Mouse (Mus musculus) monocyte, adult 2 months (primary cell): ENCODE measurements around the gene Tm4sf20.

Source experiments
- DNase-seq, 2 experiments: peaks; one replicate each; pipeline ENCODE4 v3.0.0; 2022; ENCODE audit warnings: low spot score in 2 of 2, low read depth in 1 of 2

Tm4sf20 gene

DNA sequence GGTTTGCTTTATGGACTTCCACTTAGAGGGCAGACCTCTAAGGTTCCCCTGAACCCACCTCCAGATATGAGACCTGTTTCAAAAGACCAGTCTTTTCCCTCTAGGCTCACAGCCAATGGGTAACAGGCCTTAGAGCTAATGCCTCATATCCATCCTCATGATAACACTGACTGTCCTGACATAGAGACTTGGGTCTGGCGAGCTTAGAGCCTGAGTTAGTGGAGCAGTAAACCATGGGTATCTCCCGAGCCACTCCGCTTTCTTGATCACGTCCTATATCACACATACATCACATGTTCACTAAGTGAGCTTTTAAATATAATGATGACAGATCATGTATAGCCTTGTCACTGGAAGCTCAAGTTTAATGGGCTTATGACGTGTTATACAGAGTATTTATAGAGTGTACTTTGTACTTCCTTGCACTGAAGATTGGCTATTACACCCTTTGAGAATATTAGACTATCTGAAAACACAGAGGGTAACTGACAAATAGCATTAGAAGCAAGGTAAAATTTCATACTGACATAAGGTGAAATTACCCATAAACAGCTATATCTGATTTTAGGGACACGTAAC, 11.2 kb upstream of the Tm4sf20 start:
- no peak for DNase-seq

DNA sequence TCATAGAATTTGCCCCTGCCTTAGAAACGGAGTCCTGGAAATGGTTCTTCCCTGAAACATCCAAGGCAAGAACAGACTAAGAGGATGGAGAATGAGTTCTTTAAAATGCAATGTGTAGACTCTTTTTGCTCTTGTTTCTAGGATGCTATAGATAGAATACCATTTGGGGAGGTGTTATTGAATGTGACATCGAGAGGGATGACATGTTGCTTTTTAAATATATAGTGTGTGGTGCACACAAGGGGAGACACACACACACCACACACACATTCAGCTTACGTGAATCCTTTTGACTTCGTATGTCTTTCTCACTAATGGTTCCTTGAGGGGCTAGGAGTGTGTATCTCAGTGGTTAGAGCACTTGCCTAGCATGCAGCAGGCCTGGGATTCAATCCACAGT, 7.0 kb upstream of the Tm4sf20 start:
- no peak for DNase-seq

DNA sequence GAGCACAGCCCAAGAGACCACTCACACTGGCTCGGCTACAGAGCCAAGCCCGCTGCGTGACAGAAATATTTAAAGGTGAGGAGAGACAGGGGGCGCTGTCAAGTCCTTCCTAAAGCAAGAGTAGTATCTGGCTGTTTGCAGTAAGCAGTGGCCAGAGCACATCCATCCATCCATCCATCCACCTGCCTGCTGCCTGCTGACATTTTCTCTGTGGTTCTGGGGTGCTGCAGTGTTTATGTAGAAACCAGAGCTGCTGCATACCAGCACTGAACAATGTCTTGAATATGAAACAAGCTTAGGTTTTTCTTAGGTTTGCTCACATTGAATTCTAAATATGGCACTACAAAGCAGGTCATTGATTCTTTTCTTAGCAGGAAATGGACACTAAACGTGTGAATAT, 4.9 kb upstream of the Tm4sf20 start:
- no peak for DNase-seq

DNA sequence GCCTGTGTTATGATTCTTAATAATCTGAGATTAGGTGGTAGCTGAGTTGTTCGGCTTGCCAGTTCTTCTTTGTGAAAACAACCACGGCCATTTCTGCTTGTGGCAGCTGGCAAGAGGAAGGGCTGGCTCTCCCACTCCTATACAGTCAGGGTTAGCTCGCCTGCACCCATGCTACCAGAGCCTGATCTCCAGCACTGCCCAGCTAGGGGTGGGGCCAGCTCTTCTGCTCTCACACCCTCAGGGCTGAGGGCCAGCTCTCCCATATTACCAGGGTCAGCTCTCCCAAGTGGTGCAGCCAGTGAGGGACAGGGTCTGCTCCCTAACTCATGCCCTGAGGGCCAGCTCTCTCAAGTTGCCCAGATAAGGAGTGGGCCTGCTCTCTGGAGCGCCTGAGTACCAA, 4.2 kb upstream of the Tm4sf20 start:
- DNase-seq, result no peak

DNA sequence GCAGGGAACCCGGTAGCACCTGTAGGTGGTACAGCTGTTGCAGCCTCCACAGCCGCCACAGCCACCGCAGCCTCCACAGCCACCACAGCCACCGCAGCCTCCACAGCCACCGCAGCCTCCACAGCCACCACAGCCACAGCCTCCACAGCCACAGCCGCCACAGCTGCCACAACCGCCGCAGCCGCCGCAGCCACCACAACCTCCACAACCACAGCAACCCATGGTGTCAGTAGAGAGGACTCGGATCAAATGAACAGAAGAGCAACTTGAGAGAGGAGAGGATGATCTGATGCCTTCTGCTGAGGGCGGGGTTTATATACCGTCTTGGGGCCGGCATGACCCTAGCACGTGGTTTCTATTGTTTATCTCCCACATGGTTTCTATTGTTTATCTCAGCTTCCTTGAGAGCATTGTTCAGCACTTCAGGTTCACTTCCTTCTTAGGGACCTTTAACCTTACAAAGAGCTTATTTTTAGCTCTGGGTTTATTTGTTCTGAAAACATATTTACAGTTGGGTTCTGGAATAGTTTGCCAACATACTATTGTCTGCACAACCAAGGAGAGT, 2.8 kb upstream of the Tm4sf20 start, which contains the start of gene Gm47791:
Gene Gm47791, minus strand, starts transcription at position 222 of the 565 bp plus-strand sequence.
- DNase-seq, result no peak

DNA sequence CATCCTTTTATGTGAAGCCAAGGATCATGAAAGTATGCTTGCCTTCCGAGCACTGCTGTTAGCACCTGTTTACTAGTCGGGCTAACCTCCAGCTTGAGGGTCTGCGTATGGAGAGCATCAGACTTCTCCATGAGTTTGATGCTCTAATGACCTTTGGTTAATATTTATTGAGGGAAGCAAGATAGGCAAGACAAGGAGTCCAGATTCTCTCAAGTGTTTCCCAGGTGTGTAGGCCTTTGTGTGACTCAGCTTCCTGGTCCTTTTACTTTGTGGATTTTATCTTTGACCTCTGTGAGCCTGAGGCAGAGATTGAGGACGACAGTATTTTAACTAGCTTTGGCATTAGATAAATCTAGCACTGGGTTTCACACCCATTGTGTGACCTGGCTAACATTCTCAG, 1.6 kb downstream of the Tm4sf20 start:
- no peak for DNase-seq

DNA sequence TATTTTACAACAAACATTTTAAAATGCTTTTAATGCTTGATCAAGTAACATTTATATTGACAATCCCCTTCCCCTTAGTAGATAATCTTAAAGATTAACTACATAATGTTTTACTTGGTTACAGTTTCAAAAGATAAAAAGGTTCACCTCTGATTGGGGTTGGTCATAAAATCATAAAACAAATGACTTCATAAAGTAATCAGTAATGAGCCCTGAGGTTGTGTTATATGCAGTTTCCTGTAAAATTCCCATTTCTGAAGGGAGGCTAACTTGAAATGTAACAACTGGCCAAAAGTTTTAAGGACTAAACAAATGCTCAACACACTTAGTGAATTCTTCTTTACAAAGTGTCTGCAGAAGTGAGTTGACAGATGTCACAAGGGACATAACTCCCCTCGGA, 2.0 kb downstream of the Tm4sf20 start:
- no peak for DNase-seq

DNA sequence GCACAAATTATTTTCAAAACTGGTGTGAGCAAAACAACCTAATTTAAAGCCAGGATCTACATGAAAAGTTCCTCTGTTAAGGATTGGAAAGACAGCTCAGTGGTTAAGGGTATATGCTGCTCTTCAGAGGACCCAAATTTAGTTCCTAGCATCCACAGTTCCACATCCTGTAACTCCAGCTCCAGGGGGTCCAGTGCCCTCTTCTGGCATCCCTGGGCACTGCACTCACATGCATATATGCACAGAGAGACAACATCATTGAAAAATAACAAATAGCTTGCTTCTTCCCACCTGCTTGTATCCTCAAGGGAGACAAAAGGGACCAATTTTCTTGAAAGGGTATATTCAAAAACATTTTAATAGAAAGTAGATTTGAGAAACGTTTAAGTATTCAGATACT, 6.0 kb downstream of the Tm4sf20 start:
- no peak for DNase-seq

DNA sequence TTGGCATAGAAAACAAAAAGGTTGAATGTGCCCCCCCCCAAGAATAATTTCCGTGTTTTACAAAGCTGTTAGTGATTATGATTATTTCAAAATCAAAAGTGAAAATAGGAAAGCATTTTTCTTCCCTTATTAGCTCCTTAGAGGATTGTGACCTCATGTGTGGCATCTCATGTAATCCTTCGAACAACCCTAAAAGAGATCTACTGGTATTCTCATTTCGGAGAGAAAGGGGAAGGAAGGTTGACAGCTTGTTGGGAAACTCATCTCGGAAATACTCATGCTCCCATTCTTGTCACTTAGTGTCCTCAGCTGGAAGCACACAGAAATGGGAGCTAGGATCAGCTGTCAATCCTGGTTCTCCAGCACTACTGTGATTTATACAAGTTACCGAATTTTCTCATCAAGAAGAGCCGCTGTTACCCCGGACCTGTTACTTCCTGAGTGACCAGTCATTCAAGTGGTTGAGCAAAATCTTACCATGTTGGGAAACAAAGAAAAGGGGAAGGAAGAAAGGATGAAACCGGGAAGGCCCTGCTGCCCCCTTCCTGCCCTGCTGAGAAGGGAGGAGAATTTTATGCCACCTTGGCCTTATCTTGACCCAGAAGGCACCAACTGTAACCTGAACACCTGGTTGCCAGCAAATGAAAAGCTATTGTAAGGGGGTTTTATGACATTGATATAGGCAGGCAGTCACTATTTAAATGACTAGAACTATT, 6.6 kb downstream of the Tm4sf20 start:
- DNase-seq, result peak; percentile 2 to 16

DNA sequence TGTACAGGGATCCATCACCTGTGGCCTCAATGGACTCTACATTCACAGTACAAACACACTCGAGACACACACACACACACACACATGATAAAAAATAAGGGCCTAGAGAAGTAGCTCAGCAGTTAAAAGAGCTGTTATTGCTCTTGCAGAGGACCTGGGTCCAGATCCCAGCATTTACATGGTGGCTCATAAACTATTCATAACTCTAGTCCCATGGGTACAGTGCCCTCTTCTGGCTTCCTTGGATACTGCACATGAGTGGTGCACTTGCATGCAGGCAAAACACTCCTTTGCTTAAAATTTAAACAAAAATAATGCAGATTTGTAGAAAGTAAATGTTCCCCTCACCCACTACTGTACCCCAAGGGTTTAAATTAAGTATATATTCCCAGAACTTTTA, 8.7 kb downstream of the Tm4sf20 start:
- no peak for DNase-seq

DNA sequence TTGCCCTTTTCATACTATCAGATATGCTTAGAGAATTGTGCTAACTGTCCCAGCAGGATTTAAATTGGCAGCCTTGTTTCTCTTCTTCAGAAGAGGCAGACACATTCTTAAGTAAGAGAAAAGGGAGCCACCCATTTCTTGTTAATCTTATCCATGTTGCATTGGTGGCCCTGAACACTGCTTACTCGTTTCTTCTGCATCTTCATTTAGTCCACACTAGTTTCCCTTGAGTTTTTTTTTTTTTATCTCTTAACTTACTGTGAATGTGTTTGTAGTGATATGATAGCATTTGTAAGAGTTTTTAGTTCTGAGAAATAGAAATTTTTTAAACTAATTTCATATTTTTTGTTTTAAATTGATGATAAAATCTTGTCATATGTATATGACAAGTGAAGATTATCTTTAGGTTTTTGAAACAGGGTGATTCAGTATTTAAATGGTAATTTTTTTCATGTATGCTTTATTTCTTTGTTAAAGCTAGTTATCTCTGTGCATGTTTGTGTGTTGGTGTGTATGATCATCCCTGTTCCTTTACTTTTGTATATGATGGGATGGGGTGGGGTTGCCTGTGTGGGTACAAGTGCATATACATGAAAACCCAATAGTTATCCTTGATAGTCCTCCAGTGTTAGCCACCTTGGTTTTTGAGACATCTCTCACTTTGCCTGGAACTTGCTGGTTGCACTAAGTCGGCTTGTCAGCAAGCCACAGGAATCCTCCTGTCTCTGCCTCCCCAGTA, 20.4 kb downstream of the Tm4sf20 start:
- DNase-seq, result no peak

DNA sequence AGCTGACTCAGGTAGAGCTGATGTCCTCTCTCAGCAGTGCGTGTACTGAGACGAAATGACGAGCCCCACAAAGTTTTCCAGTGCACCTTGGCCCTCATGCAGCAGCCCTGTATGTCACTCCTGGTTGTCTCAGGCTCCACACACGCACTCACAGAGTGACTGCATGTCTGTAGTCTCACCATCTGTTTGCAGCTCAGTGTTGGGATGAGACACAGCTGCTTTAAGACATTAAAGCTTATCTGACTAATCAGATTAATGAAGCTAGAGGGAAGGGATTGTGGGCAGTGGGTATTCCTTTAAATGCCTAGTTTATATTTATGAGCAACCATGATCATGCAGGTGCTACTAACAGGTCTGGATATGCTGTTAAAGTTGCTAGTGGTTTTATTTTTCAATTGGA, 21.9 kb downstream of the Tm4sf20 start:
- no peak for DNase-seq

DNA sequence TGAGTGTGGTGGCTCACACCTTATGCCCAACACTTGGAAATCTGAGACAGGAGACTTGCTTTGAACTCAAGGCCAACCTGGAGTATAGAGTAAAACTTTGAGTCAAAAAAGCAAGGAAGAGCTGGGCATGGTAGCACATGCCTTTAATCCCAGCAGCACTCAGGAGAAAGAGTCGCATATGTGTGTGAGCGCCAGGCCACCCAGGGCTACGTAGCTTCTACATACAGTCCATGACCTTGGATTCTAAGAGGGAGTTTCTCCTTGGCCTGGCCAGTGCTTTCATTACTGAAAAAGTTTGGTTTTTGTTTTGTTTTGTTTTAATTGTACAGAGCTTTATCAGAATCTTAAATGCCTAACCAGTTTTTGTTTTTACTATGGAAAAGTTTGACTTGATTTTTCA, 24.3 kb downstream of the Tm4sf20 start:
- no peak for DNase-seq

DNA sequence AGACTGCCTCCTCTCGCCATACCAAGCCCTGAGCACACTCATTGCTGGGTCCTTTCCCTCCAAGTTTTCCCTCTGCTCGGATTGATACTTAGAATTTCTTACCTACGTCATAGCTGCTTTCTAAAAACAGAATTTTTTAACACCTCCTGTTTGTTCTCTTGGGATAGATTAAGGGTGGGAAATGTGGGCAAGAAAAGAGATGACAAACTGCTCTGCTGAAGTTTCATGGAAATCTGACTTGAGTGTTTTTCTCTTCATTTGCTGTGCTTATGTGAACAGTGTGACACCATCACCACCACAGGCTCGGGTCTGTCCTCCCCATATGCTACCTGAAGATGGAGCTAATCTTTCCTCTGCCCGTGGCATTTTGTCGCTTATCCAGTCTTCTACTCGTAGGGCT, 26.7 kb downstream of the Tm4sf20 start:
- no peak for DNase-seq

DNA sequence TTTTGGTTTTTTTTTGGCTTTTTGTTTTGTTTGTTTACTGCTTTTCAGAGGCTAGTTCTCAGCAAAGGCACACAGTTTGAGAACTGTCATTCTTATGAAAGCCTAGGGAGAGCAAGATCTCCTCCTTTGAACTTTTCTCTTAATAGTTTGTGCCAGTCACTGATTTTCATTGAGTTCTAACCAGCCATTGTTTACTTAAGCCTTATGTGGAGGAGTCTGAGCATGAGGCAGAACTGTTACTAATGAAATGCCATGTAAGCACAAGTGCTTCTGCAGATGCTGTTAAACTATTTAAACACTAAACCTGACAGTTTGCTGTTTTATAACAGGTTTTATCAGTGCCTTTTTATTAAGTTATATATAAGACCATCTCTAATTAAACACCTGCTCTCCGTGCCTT, 30.2 kb downstream of the Tm4sf20 start:
- DNase-seq, result no peak

DNA sequence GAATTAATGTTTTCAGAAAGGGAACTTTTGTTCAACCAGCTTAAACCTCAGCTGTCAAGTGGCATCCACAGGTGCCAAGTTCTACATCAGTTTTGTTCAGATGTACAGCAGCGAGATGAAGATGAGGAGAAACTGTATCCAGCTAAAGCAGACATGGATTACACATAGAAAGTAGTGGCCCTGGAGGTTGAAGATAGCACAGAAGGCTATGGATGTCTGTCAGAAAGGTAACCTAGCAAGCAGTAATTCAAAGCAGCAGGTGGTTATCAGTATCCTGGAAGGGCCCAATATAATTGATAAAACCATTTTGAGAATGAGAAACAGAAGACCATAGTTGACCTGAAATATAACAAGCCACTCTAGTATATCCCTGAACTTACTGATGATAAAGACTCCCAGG, 34.9 kb downstream of the Tm4sf20 start:
- DNase-seq, result no peak

DNA sequence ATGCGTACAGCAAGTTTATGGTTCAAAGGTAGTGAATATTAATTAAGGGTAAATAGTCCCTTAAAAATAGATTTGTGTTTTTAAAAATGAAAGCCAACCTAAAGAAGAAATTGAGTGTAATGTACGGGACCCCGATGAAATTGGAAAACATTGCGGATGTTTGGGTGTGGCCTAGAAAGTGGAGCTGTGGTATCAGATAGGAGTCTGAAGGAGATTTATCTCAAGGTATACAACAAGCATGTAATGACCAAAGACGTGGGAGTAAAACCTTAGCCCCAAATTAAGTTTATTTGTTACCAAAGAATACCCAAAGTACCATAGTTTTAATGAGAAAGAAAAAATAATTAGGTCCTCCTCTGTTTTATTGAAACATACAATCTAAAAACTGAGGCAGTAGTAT, 41.8 kb downstream of the Tm4sf20 start:
- DNase-seq, result no peak

DNA sequence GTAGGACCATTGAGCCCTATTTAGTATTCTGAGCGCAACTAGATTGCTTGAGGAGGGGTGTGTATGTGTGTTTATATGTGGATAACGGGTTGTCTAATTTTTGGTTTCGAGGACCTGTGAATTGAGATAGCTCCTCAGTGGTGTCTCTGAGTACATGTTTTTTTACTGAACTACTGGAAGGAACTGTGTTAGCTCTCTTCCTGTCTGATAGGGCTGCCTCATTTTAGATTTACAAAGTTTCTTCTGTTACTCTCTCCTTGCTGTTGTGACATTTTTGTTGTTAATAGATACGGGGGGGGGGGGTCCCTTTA, 42.4 kb downstream of the Tm4sf20 start:
- no peak for DNase-seq

DNA sequence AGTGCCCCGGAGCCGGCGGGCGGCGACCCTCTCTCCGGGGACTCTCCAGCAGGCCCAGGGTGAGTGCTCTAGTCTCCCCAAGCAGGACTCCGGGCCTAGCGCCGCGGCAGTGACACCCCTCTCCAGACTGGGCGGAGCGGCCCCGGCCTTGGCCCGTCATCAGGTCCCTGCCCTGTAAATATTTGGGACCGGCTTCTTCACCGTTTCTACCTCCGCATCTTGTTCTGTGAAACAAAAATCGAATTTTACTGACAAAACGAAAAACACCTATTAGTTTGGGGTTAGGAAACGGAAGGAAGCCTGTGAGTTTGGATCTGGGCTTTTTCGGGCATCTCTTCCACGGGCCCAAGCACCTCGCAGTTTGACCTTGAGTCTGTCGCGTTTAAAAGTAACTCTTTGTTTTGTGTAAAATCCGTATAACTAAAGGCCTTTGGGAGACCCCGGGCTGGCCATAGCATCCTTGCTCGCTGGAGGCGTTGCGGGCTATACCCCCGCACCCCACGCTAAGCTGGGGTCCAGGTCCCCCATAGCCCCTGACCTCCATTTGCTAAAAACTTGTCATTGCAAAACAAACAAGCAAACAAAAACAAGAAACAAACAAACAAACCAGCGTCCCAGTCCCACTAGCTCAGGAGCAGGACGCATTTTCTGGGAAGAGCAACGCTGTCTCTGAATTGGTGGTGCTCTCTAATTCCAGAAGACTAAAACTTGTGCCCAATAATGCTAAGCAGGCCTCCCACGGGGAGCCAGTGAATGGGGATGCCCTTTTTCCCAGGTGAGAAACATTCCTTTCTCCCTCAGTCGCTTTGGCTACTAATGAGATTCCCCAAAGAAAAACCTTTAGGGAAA, 43.0 kb downstream of the Tm4sf20 start:
- DNase-seq, result no peak

DNA sequence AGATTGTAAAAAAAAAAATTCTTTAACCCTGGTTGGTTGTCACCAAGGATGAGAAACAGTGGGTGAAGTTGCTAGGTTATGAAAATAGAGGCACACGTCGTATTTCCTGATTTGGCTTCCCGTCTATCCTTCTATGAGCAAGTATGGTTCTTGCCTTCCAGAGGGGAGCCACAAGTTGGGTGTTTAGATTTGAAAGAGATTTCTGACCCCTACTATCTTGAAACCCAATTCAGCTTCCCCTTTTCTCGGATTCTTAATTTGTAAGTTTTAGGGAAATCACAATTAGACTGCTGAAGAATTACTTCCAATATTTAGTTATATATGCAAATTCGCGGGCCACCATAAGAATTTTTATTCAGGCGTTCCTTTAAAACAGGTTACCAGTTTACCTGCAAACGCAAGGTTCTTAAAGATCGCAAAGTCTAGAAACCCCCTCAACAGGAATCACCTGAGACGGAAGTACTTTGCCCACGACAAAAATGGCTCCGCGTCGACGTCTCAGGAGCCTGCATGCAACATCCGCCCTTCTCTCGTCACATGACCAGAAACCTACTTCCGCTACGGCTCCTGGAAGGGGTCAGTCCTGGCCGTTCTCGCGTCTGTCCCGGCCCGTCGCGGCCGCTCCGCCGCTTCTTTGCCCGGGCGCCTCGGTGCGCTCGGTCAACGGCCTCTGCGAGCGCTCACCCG, 43.8 kb downstream of the Tm4sf20 start, which contains the start of gene Mff:
Gene Mff, plus strand, starts transcription at position 552 of the 687 bp plus-strand sequence.
- DNase-seq, result peak; percentile 73 to 86
